Mouse (Mus musculus) midbrain, embryonic 15.5 days (tissue): ENCODE results near the gene Gm20917. TPM values are rescaled to one million over a fixed set of nuclear protein-coding genes. Genes with fewer than 3 reads are reported as not detected.
"Not testable (repeated sequence)": the region's sequence is repeated elsewhere in the genome, so short reads cannot be mapped to it uniquely, and the experiment has no call there.

Experiments used
- ATAC-seq: fragments of 200-750 bp; cut with Nextera tagmentation; replicated peaks from 2 replicates; pipeline ENCODE4 v1.8.0; 2017; ENCODE audit warnings: moderate TSS enrichment
- H3K27ac ChIP-seq: fragments of 300-500 bp; sonication (generic); 2 replicates; pipeline ENCODE4 v1.5.1; 2015; ENCODE audit warnings: mild to moderate bottlenecking, inconsistent platforms
- H3K27me3 ChIP-seq: fragments of 300-500 bp; sonication (generic); replicated peaks from 2 replicates; pipeline ENCODE4 v1.6.1; 2015; ENCODE audit warnings: inconsistent platforms
- H3K36me3 ChIP-seq: fragments of 300-500 bp; sonication (generic); replicated peaks from 2 replicates; pipeline ENCODE4 v1.6.1; 2015; ENCODE audit warnings: inconsistent platforms
- H3K4me1 ChIP-seq: fragments of 300-500 bp; sonication (generic); 2 replicates; pipeline ENCODE4 v1.6.1; 2015; ENCODE audit warnings: inconsistent platforms
- H3K4me2 ChIP-seq: fragments of 300-500 bp; sonication (generic); 2 replicates; pipeline ENCODE4 v1.6.1; 2015; ENCODE audit warnings: inconsistent platforms, mild to moderate bottlenecking, moderate library complexity
- H3K4me3 ChIP-seq: fragments of 300-500 bp; sonication (generic); 2 replicates; pipeline ENCODE4 v1.5.1; 2015; ENCODE audit warnings: mild to moderate bottlenecking, inconsistent platforms
- H3K9ac ChIP-seq: fragments of 300-500 bp; sonication (generic); 2 replicates; pipeline ENCODE4 v1.6.1; 2015; ENCODE audit warnings: mild to moderate bottlenecking, inconsistent platforms
- H3K9me3 ChIP-seq: fragments of 300-500 bp; sonication (generic); 2 replicates; pipeline ENCODE4 v1.6.1; 2016; ENCODE audit warnings: inconsistent platforms
- WGBS: fragments of 180-500 bp; shearing (Covaris S2); methylation state at CpG from one replicate; pipeline ENCODE4 v1.1.7; 2015; ENCODE audit warnings: mixed read lengths; 5-methylcytosine and 5-hydroxymethylcytosine counted together
- polyA plus RNA-seq: library from polyadenylated mRNA; unstranded; fragments of >200 nt; fragmentation: Nextera tagmentation; extraction: Ambion mirVana; gene quantifications from 2 replicates; pipeline ENCODE4 v1.2.1, GENCODE M21; 2015

Gm20917 gene
- polyA plus RNA-seq, result not detected in 2 replicates

DNA sequence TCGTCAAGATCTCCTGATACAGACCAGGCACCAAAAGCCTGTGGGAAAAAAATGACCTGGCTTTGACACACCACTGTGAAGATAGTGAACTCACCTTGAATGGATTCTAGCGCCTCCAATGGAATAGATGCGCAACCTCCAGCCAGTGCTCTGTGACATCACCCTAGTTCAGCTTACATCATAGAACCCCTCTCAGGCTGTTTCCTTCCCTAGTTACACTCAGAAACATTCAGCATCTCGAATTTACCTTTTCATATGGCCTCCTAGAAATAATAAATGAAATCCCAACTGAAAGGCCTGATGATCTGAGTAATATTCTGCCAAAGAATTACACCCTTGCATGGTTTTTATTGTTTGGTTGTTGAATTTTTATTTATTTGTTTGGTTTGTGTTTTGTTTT is at the start of gene Gm20917:
TSS of gene Gm20917 (minus strand) at position 101 of the 400 bp plus-strand sequence.
- H3K4me2 ChIP-seq, H3K27ac ChIP-seq, H3K4me1 ChIP-seq, H3K9ac ChIP-seq, ATAC-seq, H3K27me3 ChIP-seq, H3K36me3 ChIP-seq, H3K9me3 ChIP-seq, H3K4me3 ChIP-seq: not testable (repeated sequence)
- WGBS, result no CpG with 5 or more reads among the region's 4 CpGs

Other genes starting within 250 kb of the Gm20917 start
- not detected in 2 replicates for gene Gm20916, start 168.4 kb upstream of the Gm20917 start, polyA plus RNA-seq